Mouse (Mus musculus): ENCODE measurements around the gene Vmn1r137.
"Not testable (repeated sequence)": the region's sequence is repeated elsewhere in the genome, so short reads cannot be mapped to it uniquely, and the experiment has no call there.

Vmn1r137 gene

DNA sequence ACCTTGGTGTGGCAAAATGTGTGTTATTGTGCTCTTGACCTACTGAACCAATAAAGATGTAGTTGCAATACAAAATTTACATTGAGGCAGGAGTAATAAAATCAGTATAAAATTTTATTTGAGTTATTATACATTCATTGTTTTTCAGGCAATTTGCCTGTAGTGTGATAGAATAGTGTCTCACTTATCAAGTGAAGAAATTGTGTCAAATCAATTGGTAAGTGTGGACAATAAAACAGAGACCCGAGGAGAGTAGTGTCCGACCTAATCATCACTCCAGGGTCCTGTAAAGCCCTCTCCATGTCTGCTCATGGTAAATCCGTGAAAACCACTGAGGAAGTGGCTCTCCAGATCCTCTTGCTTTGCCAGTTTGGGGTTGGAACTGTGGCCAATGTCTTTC is at the start of gene Vmn1r137:
Gene Vmn1r137 (plus strand): TSS at position 301 of the 400 bp plus-strand sequence.
- not testable (repeated sequence) for DNase-seq (ENCODE audit: extremely low spot score)

DNA sequence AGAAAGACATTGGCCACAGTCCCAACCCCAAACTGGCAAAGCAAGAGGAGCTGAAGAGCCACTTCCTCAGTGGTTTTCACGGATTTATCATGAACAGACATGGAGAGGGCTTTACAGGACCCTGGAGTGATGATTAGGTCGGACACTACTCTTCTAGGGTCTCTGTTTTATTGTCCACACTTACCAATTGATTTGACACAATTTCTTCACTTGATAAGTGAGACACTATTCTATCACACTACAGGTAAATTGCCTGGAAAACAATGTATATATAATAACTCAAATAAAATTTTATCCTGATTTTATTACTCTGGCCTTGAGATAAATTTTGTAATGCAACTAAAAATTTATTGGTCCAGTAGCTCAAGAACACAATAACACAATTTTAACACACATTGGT is 34.4 kb downstream of the Vmn1r137 start, which contains the start of gene Vmn1r138:
Gene Vmn1r138 (minus strand): TSS at position 101 of the 400 bp plus-strand sequence.
- not testable (repeated sequence) for DNase-seq (ENCODE audit: extremely low spot score)
